Mouse (Mus musculus): ENCODE results near the gene Tmem95.

DNA sequence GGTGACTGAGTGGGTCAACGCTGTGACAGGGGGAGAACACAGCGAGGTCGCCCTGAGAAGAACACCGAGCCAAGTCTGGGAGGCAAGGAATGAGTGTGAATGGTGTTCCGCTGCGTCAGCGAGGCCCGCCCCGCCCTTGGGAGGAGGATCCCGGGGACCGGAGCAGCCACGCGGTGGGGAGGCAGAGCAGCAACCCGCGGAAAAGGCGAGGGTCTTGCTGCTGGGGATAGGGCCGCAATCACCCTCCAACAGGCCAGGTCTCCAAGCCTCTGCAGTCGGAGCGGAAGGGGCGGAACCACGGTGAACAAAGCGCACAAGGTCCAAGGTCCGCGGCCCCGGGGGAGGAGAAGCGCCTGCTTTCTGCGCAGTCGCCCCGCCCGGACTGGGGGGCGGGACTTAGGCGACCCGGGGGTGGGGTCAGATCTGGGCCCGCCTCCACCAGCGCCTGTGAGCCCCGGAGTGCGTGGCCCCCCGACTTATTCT lies 31.6 kb downstream of the Tmem95 start, which contains the start of gene Plscr3:
- no peak for TF ChIP-seq CTCF (IDR thresholded peaks at IDR 0.05; ENCODE audit: low read depth, low read length)
- TF ChIP-seq GATA1 (IDR thresholded peaks at IDR 0.05; ENCODE audit: borderline replicate concordance, low read length), result no peak
- no peak for TF ChIP-seq POLR2AphosphoS5 (IDR thresholded peaks at IDR 0.05; ENCODE audit: insufficient replicate concordance, low read depth, low read length)

Data from G1E (cell line).